Mouse (Mus musculus) thymus, postnatal 10 days (tissue): ENCODE results near the gene Rbks.

Experiments used
- DNase-seq, 2 experiments: peaks; one replicate each; pipeline ENCODE4 v3.0.0; 2021; ENCODE audit warnings: low spot score in 2 of 2

Rbks gene

DNA sequence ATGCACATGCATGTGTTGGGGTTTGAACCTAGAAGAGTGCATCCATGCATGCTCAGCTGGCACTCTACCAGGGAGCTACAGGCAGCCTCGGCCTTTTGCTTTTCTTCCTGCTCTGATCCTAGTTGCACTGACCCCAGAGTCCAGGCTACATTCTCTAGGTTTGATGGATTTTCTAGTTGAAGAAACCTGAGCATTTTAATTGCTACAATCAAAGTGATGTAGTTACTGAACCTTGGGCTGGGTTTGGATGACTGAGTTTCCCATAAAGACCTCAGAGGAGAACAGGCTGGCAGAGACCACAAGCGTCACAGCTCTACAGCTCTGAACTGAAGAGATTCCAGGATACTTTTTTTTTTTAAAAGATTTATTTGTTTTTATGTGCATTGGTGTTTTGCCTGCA lies 114.2 kb downstream of the Rbks start:
- DNase-seq: no peak

DNA sequence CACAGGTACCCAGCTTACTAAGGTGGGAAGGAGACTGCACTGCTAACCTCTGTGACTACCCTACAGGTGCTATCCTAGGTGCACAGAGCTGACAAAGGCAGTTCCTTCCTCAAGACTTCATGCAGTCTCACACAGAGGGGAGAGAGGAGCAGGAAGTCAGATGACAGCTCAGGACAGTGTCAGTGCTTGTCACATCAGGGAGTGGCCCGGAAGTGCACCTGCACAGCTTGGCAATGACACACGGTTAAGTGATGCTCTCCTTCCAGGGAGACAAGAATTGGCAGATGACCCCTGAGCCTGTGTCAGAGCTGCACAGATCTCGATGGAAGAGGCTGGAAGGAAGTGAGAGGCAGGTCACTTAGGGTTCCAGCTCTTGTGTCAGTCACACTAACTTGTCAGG lies 115.5 kb downstream of the Rbks start:
- DNase-seq: no peak

DNA sequence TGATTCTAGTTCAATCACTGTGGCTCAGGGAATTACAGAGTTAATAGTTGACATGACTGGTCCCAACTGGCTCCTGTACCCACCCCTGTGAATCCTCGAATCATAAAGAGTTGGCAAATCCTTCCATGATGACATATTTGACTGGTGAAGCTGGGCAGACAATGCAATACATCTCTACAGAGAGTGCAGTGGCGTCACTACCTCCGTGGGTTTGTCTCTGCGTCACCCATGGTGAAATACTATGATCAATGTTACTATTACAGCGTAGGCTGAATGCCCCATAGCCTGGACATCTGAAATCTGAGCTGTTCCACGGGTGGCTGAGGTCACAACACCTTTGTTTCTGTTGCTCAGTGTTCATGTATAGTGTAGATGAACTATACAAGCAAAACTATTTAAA lies 116.2 kb downstream of the Rbks start:
- DNase-seq: no peak

DNA sequence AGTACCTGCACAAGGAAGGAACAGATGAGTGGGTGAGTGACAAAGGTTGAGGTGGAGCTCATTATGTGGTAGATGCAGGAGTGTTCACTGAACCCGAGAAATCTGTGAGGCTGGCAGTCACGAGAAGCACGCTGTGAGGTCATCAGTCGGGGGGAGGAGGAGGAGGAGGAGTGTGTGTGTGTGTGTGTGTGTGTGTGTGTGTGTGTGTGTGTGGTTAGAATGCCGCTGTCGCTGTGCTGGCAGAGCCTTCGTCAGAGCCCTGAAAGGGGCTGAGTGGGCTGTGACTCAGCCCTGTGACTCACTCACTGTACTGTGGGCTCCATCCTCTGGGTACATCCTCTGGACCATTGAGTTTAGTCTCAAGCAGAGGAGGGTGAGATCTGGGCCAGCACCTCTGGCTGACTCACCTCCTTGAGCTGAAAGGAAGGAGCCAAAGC lies 120.9 kb downstream of the Rbks start:
- DNase-seq: no peak
